Mouse (Mus musculus): ENCODE results near the gene Tubb1. TPM values are rescaled to one million over a fixed set of nuclear protein-coding genes. Genes with fewer than 3 reads are reported as not detected.

The Tubb1 gene
- polyA plus RNA-seq, 1 experiment from 2014 or later = 5.2 TPM

- no peak overlapping the region for H3K4me3 ChIP-seq
- H3K36me3 ChIP-seq (replicated peaks) = no peaks in the 10 kb centered on the region
- H3K27me3 ChIP-seq (replicated peaks; ENCODE audit: low read depth, poor library complexity, severe bottlenecking) = no peaks in the 10 kb centered on the region
- H3K9me3 ChIP-seq = no peaks in the 10 kb centered on the region
- 84% methylated on average over 3 of the region's 3 CpGs for WGBS
- H3K4me1 ChIP-seq = peaks cover 11% of the 10 kb centered on the region
- DNase-seq (ENCODE audit: low spot score) = no peak
- no peak overlapping the region for H3K27ac ChIP-seq (replicated peaks)
Observed at GRCm38 (mm10) chr2:174477543-174478319, 27.2 kb downstream of the Tubb1 start.

DNA sequence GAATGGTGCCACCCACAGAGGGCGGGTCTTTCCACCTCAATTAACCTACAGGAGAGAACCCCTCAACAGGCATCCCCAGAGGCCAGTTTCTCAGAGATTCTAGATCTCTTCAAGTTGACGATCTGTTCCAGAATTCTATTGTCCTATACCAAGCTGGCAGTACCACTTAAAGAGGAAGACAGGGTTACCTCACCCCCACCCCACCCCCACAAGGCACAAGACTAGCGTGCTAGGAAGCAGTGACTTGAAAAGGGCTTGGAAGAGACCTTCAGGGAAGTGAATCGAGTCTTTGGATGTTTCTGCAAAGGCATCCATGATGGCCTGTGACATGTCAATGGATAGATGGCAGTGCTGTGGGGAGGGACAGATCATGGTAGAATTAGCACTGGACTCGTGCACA is 28.3 kb downstream of the Tubb1 start:
- no peaks in the 10 kb centered on the region for H3K9me3 ChIP-seq
- H3K4me1 ChIP-seq = peaks cover 4% of the 10 kb centered on the region; the same call in 1 of the 2 replicates
- H3K4me3 ChIP-seq = no peak overlapping the region
- WGBS = 79% methylated on average over 5 of the region's 5 CpGs
- H3K27ac ChIP-seq (replicated peaks) = no peak overlapping the region
- DNase-seq (ENCODE audit: low spot score) = no peak
- no peaks in the 10 kb centered on the region for H3K36me3 ChIP-seq (replicated peaks)
- H3K27me3 ChIP-seq (replicated peaks; ENCODE audit: low read depth, poor library complexity, severe bottlenecking) = no peaks in the 10 kb centered on the region

GRCm38 (mm10) chr2:174487005-174487404 is 36.5 kb downstream of the Tubb1 start:
- Histone ChIP-seq H3K27me3 (replicated peaks; ENCODE audit: low read depth, poor library complexity, severe bottlenecking) (no peaks in the 10 kb centered on the region), H3K9me3 (no peaks in the 10 kb centered on the region), H3K27ac (replicated peaks) (no peak overlapping the region), H3K4me3 (no peak overlapping the region), H3K4me1 (no peaks in the 10 kb centered on the region), H3K36me3 (replicated peaks) (no peaks in the 10 kb centered on the region)
- no peak for DNase-seq (ENCODE audit: low spot score)
- 85% methylated on average over 5 of the region's 5 CpGs for WGBS

DNA sequence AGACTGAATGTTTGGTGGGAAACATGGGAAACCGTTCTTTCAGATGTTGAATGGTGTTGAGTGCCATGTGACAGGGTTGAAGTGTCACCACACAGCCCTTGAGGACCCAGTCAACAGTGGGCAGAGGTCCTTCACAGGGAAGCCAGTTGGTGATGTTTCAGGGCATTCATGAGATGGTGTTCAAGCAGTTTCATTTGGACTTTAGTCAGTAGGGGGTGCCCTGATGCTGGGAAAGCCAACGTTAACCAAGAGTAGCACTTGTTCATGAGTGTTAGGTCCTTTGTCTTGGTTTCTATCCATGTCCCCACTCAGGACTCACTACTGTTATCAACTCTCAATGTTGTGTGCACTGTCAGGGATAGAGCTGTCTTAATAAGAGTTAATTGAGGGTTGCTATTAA is 42.4 kb downstream of the Tubb1 start:
- H3K27me3 ChIP-seq (replicated peaks; ENCODE audit: low read depth, poor library complexity, severe bottlenecking) = no peaks in the 10 kb centered on the region
- no peak overlapping the region for H3K4me3 ChIP-seq
- no peak for DNase-seq (ENCODE audit: low spot score)
- no peaks in the 10 kb centered on the region for H3K9me3 ChIP-seq
- no peaks in the 10 kb centered on the region for H3K4me1 ChIP-seq
- no peak overlapping the region for H3K27ac ChIP-seq (replicated peaks)
- 71% methylated on average over 2 of the region's 2 CpGs for WGBS
- no peaks in the 10 kb centered on the region for H3K36me3 ChIP-seq (replicated peaks)

GRCm38 (mm10) chr2:174500814-174501503 is 50.5 kb downstream of the Tubb1 start:
- H3K9me3 ChIP-seq = no peaks in the 10 kb centered on the region
- no peak overlapping the region for H3K27ac ChIP-seq (replicated peaks)
- WGBS = 83% methylated on average over 14 of the region's 14 CpGs
- H3K36me3 ChIP-seq (replicated peaks) = no peaks in the 10 kb centered on the region
- peaks cover 12% of the 10 kb centered on the region for H3K4me1 ChIP-seq
- H3K4me3 ChIP-seq = no peak overlapping the region
- no peak for DNase-seq (ENCODE audit: low spot score)
- no peaks in the 10 kb centered on the region for H3K27me3 ChIP-seq (replicated peaks; ENCODE audit: low read depth, poor library complexity, severe bottlenecking)

GRCm38 (mm10) chr2:174501517-174501916 is 51.0 kb downstream of the Tubb1 start:
- 92% methylated on average over 8 of the region's 8 CpGs for WGBS
- H3K9me3 ChIP-seq = no peaks in the 10 kb centered on the region
- no peak for DNase-seq (ENCODE audit: low spot score)

DNA sequence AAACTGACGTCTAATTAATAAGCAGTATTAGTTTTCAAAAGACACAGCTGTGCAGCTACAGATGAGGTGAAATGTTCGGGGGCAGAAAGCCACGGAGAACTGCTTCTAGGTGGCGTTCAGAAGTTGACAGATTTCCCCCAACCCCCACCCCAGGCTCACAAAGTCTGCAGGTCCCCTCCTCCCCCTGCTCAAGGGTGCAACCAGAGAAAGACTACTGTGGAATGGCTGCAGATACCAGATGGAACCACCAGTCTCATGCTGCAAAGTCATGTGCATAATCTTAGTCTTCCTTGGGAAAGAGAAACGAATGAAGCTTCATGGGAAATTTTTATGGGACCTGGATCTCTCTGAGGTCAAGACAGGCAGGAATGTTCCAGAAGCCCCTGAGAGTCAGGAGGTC is 51.8 kb downstream of the Tubb1 start:
- Histone ChIP-seq H3K27ac (replicated peaks) (no peak overlapping the region), H3K4me1 (peaks cover 12% of the 10 kb centered on the region), H3K9me3 (no peaks in the 10 kb centered on the region), H3K27me3 (replicated peaks; ENCODE audit: low read depth, poor library complexity, severe bottlenecking) (no peaks in the 10 kb centered on the region), H3K4me3 (no peak overlapping the region), H3K36me3 (replicated peaks) (no peaks in the 10 kb centered on the region)
- DNase-seq (ENCODE audit: low spot score) = peak; percentile 16
- 61% methylated on average over 5 of the region's 5 CpGs for WGBS

More at GRCm38 (mm10) chr2:174501517-174501916, 51.0 kb downstream of the Tubb1 start:
- H3K27ac ChIP-seq (replicated peaks) = no peak overlapping the region
- H3K4me1 ChIP-seq = peaks cover 12% of the 10 kb centered on the region
- no peaks in the 10 kb centered on the region for H3K36me3 ChIP-seq (replicated peaks)
- H3K27me3 ChIP-seq (replicated peaks; ENCODE audit: low read depth, poor library complexity, severe bottlenecking) = no peaks in the 10 kb centered on the region
- no peak overlapping the region for H3K4me3 ChIP-seq

DNA sequence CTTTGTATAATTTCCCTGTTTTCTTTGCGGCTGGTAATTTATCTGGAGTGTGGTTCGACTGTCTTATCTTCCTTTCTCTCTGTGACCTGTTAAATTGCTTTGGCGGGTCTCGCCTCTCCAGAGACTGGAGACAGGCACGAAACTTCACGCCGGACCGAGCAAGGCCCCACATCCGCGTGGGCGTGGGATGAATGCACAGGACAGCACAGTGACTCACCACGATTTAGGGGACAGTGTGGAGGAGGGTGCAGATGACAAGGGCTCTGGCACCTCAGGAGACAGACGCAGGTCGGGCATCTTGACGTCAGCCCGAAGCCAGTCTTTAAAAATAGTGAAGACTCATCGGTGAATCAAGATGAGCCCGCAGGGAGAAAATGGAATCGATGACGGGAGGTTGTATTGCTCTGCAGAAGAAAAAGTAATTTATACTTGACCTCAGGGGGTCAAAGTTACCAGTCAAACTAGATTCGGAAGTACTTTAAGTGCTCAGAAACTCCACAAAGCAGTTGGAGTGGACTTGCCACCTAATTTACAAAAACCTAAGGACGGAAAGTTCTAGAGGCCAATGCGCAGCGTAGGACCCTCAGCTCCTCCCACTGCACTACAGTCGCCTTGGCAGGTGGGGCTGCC is 52.5 kb downstream of the Tubb1 start:
- Histone ChIP-seq H3K36me3 (replicated peaks) (no peaks in the 10 kb centered on the region), H3K27me3 (replicated peaks; ENCODE audit: low read depth, poor library complexity, severe bottlenecking) (no peaks in the 10 kb centered on the region), H3K27ac (replicated peaks) (no peak overlapping the region), H3K4me3 (no peak overlapping the region), H3K4me1 (peaks cover 12% of the 10 kb centered on the region), H3K9me3 (no peaks in the 10 kb centered on the region)
- DNase-seq (ENCODE audit: low spot score) = no peak
- WGBS = 83% methylated on average over 25 of the region's 25 CpGs

Other genes with a start within 250 kb of the Tubb1 start
- 1,270 and 1,303 TPM in 2 replicates for gene Gnas, start 166.4 kb upstream of the Tubb1 start, polyA plus RNA-seq (2016; fragmentation: Nextera tagmentation; extraction: Ambion mirVana)
- 11.9 and 14.6 TPM in 2 replicates for gene Gm20721, start 104.0 kb upstream of the Tubb1 start, polyA plus RNA-seq (2016; fragmentation: Nextera tagmentation; extraction: Ambion mirVana)
- 195 and 208 TPM in 2 replicates for gene Nelfcd, start 34.9 kb upstream of the Tubb1 start, polyA plus RNA-seq (2016; fragmentation: Nextera tagmentation; extraction: Ambion mirVana)
- 92.6 and 95.4 TPM in 2 replicates for gene Ctsz, start 11.7 kb upstream of the Tubb1 start, polyA plus RNA-seq (2016; fragmentation: Nextera tagmentation; extraction: Ambion mirVana)
- gene Atp5e, start 13.4 kb downstream of the Tubb1 start, polyA plus RNA-seq (2016; fragmentation: Nextera tagmentation; extraction: Ambion mirVana) = 555 and 612 TPM in 2 replicates
- gene Prelid3b, start 22.4 kb downstream of the Tubb1 start, polyA plus RNA-seq (2016; fragmentation: Nextera tagmentation; extraction: Ambion mirVana) = 121 and 133 TPM in 2 replicates
- gene Zfp831, start 192.8 kb downstream of the Tubb1 start, polyA plus RNA-seq (2016; fragmentation: Nextera tagmentation; extraction: Ambion mirVana) = not detected in 2 replicates